Mouse (Mus musculus): ENCODE measurements at regions not wholly inside any gene's neighbourhood (a gene's known extent, or its start where the extent isn't known, plus 50 kb on each side); places are given as distances from the start of the nearest gene placed in this dataset.

DNA sequence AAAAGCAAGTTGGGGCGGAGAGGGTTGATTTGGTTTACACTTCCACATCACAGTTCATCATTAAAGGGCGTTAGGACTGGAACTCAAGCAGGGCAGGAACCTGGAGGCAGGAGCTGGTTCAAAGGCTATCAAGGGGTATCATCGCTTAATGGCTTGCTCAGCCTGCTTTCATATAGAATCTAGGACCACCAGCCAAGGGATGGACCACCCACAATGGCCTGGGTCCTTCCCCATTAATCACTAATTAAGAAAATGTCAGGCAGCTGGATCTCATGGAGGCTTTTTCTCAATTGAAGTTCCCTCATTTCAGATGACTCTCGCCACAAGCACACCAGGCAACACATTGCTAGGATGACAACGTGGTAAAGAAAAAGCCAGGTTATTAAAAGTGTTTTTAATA lies 150.4 kb downstream of the Dad1 start:
- Histone ChIP-seq H3K4me3 (replicated peaks in 1 of 3; ENCODE audit: low read depth in 2 of 3, low read length in 2 of 3, poor library complexity in 1 of 3) (no peak overlapping the region), H3K36me3 (replicated peaks in 1 of 2; ENCODE audit: control insufficient read depth in 1 of 2, insufficient read depth in 1 of 2, low read length in 1 of 2) (no peaks in the 10 kb centered on the region), H3K4me1 (ENCODE audit: control insufficient read depth in 1 of 2, insufficient read depth in 2 of 2) (peaks cover 0 to 7% of the 10 kb centered on the region in 2 experiments; a peak in 2 of 4 replicates), H3K9me3 (replicated peaks; ENCODE audit: low read length) (no peaks in the 10 kb centered on the region), H3K79me2 (replicated peaks; ENCODE audit: control insufficient read depth, extremely low read depth, insufficient read depth, poor library complexity, severe bottlenecking) (no peaks in the 10 kb centered on the region), H3K27me3 (replicated peaks) (no peaks in the 10 kb centered on the region), H3K4me2 (ENCODE audit: insufficient read depth, low read depth, poor library complexity, severe bottlenecking) (no peak overlapping the region), H3K27ac (ENCODE audit: insufficient read depth, low read depth) (no peak overlapping the region), H3K9ac (ENCODE audit: insufficient read depth, low read depth) (no peak overlapping the region)
- TF ChIP-seq KAT2A (IDR thresholded peaks at IDR 0.05; ENCODE audit: insufficient replicate concordance, low read length) (no peak), RCOR1 (conservative IDR thresholded peaks at IDR 0.05; ENCODE audit: low read depth, low read length) (no peak), HCFC1 (IDR thresholded peaks at IDR 0.05; ENCODE audit: low read depth, low read length) (no peak), RAD21 (IDR thresholded peaks at IDR 0.05; ENCODE audit: low read depth, low read length) (no peak), ZNF384 (IDR thresholded peaks at IDR 0.05; ENCODE audit: low read depth, low read length) (no peak), SMC3 (IDR thresholded peaks at IDR 0.05; ENCODE audit: low read depth, low read length) (no peak), ZMIZ1 (IDR thresholded peaks at IDR 0.05; ENCODE audit: low read depth, low read length) (no peak), MAX (IDR thresholded peaks at IDR 0.05; ENCODE audit: low read length) (no peak), GABPA (IDR thresholded peaks at IDR 0.05; ENCODE audit: insufficient replicate concordance, low read depth, low read length) (no peak), CTCF (conservative IDR thresholded peaks at IDR 0.05 in 1 of 2, IDR thresholded peaks at IDR 0.05 in 1 of 2; ENCODE audit: low read depth in 2 of 2, low read length in 2 of 2) (no peak), POLR2A (IDR thresholded peaks at IDR 0.05; ENCODE audit: low read depth, low read length) (no peak), UBTF (IDR thresholded peaks at IDR 0.05; ENCODE audit: low read depth, low read length) (no peak), ELF1 (IDR thresholded peaks at IDR 0.05; ENCODE audit: low read depth, low read length) (no peak)
- in situ Hi-C loops (cut with MboI; ENCODE audit: low pct_ligation_motif_present, low pct_unique_long_range_greater_than_20kb, low sequenced_read_pairs) (no loop called here), dilution Hi-C loops (cut with MboI; ENCODE audit: extremely low pct_ligation_motif_present, extremely low pct_unique_long_range_greater_than_20kb, low sequenced_read_pairs) (no loop called here)
- DNase-seq (ENCODE audit: extremely low read depth) = no peak

DNA sequence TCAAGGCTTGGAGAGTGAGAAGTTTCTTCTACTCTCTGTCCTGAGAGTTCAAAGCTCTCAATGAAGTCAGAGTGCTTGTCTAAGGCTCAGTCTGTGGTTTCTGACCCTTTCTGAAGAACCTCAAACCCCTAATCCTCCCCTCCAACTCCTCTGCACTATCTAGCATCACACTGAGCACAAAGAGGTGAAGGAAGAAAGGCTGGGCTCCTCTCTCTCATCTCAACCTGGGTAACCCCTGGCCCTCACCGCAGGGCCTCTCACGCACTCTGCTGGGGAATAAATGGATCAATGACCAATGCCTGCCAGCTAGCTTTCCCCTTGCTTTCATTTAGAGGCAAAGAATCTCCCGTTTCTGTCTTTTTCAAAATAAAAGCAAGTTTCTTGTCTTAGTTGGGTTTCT lies 150.8 kb downstream of the Dad1 start:
- H3K9me3 ChIP-seq (replicated peaks; ENCODE audit: low read length) = no peaks in the 10 kb centered on the region
- H3K27ac ChIP-seq (ENCODE audit: insufficient read depth, low read depth) = no peak overlapping the region
- dilution Hi-C loops (cut with MboI; ENCODE audit: extremely low pct_ligation_motif_present, extremely low pct_unique_long_range_greater_than_20kb, low sequenced_read_pairs) (no loop called here), in situ Hi-C loops (cut with MboI; ENCODE audit: low pct_ligation_motif_present, low pct_unique_long_range_greater_than_20kb, low sequenced_read_pairs) (no loop called here)
- H3K4me1 ChIP-seq (ENCODE audit: control insufficient read depth in 1 of 2, insufficient read depth in 2 of 2) = peaks cover 0 to 7% of the 10 kb centered on the region in 2 experiments; a peak in 2 of 4 replicates
- DNase-seq (ENCODE audit: extremely low read depth) = no peak
- no peak overlapping the region for H3K4me3 ChIP-seq (replicated peaks in 1 of 3; ENCODE audit: low read depth in 2 of 3, low read length in 2 of 3, poor library complexity in 1 of 3)
- TF ChIP-seq POLR2A (IDR thresholded peaks at IDR 0.05; ENCODE audit: low read depth, low read length) (no peak), POLR2AphosphoS2 (IDR thresholded peaks at IDR 0.05; ENCODE audit: low read depth, low read length) (no peak), TBP (conservative IDR thresholded peaks at IDR 0.05; ENCODE audit: low read depth, low read length) (no peak)
- no peak overlapping the region for H3K9ac ChIP-seq (ENCODE audit: insufficient read depth, low read depth)
- no peak overlapping the region for H3K4me2 ChIP-seq (ENCODE audit: insufficient read depth, low read depth, poor library complexity, severe bottlenecking)
- no peaks in the 10 kb centered on the region for H3K36me3 ChIP-seq (replicated peaks in 1 of 2; ENCODE audit: control insufficient read depth in 1 of 2, insufficient read depth in 1 of 2, low read length in 1 of 2)
- H3K79me2 ChIP-seq (replicated peaks; ENCODE audit: control insufficient read depth, extremely low read depth, insufficient read depth, poor library complexity, severe bottlenecking) = no peaks in the 10 kb centered on the region
- no peaks in the 10 kb centered on the region for H3K27me3 ChIP-seq (replicated peaks)

DNA sequence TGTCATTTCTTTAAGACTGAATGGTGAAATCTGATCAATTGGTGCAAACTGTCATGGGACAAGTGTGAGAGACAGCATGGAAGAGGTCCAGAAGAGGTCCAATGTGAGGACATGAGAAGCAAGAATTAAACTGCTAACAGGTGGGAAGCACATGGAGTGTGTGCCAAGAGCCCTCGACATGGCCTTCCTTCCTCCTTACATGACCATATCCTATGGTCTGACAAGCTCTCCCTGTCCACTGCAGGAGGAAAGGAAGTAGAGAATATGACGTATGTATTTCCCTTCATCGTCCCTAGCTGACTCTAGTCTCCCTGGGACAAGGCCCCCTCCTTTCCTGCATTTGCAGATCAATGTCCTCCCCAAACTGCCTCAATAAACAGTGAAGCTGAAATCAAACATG lies 152.1 kb downstream of the Dad1 start:
- Histone ChIP-seq H3K27me3 (replicated peaks) (no peaks in the 10 kb centered on the region), H3K27ac (ENCODE audit: insufficient read depth, low read depth) (no peak overlapping the region), H3K36me3 (replicated peaks in 1 of 2; ENCODE audit: control insufficient read depth in 1 of 2, insufficient read depth in 1 of 2, low read length in 1 of 2) (no peaks in the 10 kb centered on the region), H3K4me3 (replicated peaks in 1 of 3; ENCODE audit: low read depth in 2 of 3, low read length in 2 of 3, poor library complexity in 1 of 3) (no peak overlapping the region), H3K9ac (ENCODE audit: insufficient read depth, low read depth) (no peak overlapping the region), H3K4me2 (ENCODE audit: insufficient read depth, low read depth, poor library complexity, severe bottlenecking) (no peak overlapping the region), H3K4me1 (ENCODE audit: control insufficient read depth in 1 of 2, insufficient read depth in 2 of 2) (peaks cover 0 to 7% of the 10 kb centered on the region in 2 experiments; a peak in 2 of 4 replicates), H3K9me3 (replicated peaks; ENCODE audit: low read length) (no peaks in the 10 kb centered on the region), H3K79me2 (replicated peaks; ENCODE audit: control insufficient read depth, extremely low read depth, insufficient read depth, poor library complexity, severe bottlenecking) (no peaks in the 10 kb centered on the region)
- DNase-seq (ENCODE audit: extremely low read depth) = no peak
- TF ChIP-seq TCF12 (IDR thresholded peaks at IDR 0.05; ENCODE audit: low read depth, low read length) (no peak), MAX (IDR thresholded peaks at IDR 0.05; ENCODE audit: low read length) (no peak), JUND (conservative IDR thresholded peaks at IDR 0.05; ENCODE audit: low read depth, low read length) (no peak), NELFE (IDR thresholded peaks at IDR 0.05; ENCODE audit: low read depth, low read length) (no peak), USF2 (conservative IDR thresholded peaks at IDR 0.05; ENCODE audit: low read depth, low read length) (no peak), CHD1 (IDR thresholded peaks at IDR 0.05; ENCODE audit: low read depth, low read length) (no peak), CHD2 (IDR thresholded peaks at IDR 0.05; ENCODE audit: low read length) (no peak), SMC3 (IDR thresholded peaks at IDR 0.05; ENCODE audit: low read depth, low read length) (no peak), CTCF (conservative IDR thresholded peaks at IDR 0.05 in 1 of 2, IDR thresholded peaks at IDR 0.05 in 1 of 2; ENCODE audit: low read depth in 2 of 2, low read length in 2 of 2) (no peak), EP300 (IDR thresholded peaks at IDR 0.05; ENCODE audit: low read length) (no peak), JUN (IDR thresholded peaks at IDR 0.05; ENCODE audit: insufficient read depth, low read depth, low read length) (no peak), KAT2A (IDR thresholded peaks at IDR 0.05; ENCODE audit: insufficient replicate concordance, low read length) (no peak), IRF4 (IDR thresholded peaks at IDR 0.05; ENCODE audit: low read depth, low read length) (no peak), ZMIZ1 (IDR thresholded peaks at IDR 0.05; ENCODE audit: low read depth, low read length) (no peak)
- dilution Hi-C loops (cut with MboI; ENCODE audit: extremely low pct_ligation_motif_present, extremely low pct_unique_long_range_greater_than_20kb, low sequenced_read_pairs) = no loop called here
- in situ Hi-C loops (cut with MboI; ENCODE audit: low pct_ligation_motif_present, low pct_unique_long_range_greater_than_20kb, low sequenced_read_pairs) = no loop called here
